Mouse (Mus musculus): ENCODE measurements around the gene Rab32.
"Not testable (repeated sequence)": the region's sequence is repeated elsewhere in the genome, so short reads cannot be mapped to it uniquely, and the experiment has no call there.

Rab32 gene

DNA sequence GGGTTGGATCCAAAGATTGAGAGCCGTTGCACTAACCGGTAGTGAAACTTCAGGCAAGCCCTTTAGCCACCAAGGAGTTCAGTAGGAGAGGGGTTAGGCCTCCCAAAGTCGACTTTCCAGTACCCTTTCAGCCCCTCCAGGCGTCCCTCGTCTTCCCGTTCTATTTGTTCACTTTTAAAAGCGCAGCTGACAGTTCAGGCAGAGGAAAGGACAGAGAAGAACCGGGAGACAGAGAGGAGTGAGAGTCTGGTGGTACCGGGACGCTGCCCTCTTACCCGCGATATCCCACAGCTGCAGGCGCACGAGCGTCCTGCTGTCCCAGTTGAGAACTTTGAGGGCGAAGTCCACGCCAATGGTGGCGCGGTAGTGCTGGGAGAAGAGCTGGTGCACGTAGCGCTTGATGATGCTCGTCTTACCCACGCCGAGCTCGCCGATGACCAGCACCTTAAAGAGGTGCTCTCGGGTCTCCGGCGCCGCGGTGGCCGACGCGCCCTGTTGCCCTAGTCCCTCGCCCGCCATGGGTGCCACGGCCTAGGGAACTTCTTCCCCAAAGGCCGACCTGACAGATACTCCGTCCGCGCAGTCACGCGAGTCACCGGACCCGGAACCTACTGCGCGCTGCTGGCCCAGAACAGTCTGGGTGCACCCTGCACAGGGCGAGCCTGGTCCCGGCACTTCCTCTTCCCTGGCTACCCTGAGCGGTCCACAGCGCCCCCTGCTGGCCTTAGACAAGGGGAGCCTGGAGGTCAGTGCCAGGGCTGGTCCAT lies at the start of gene Rab32:
Gene Rab32, minus strand, starts transcription at position 696 of the 767 bp plus-strand sequence.
- peak; percentile 93 for DNase-seq

GRCm38 (mm10) chr10:10600771-10601170 lies 42.7 kb upstream of the Rab32 start:
- DNase-seq = no peak

DNA sequence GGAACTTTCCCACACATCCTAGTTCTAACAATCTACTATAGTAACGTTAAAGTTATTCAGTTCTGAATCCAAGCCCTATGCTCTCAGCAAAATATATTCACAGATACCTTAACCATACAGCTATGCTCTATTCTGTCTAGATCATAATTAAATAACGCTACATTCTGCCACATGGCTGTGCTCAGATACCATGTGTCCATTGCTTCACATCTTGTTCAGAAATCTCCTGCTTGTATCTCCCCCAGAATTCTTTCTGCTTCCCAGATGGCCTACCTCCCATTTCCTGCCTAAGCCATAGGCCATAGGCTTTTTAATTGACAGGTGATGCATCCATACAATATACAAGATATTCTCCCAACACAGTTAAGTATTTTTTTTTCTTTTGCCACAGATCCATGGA lies 39.4 kb upstream of the Rab32 start:
- DNase-seq = not testable (repeated sequence)

DNA sequence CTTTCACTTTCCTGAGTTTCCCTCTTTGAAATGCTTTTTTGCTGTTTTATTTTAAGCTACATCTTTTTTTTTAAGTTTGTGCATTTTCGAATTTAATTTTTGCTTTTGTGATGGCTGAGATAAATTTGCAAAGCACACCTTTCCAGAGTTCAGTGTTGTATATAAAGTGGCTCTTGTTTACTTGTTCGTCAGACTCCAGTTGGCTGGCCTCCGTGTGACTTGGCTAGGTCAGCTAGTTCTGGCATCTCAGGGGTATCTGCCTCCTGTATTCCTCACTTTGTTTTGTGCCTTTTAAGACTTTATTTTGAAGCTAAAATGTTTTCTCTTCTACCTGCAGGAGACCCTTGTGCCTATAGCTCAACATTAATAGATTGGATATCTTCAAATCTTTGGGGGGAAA lies 22.7 kb upstream of the Rab32 start:
- no peak for DNase-seq

- DNase-seq = no peak
These were observed 21.8 kb upstream of the Rab32 start for GRCm38 (mm10) chr10:10579821-10580220.

GRCm38 (mm10) chr10:10558337-10558711 lies 259 bp upstream of the Rab32 start:
- no peak for DNase-seq

DNA sequence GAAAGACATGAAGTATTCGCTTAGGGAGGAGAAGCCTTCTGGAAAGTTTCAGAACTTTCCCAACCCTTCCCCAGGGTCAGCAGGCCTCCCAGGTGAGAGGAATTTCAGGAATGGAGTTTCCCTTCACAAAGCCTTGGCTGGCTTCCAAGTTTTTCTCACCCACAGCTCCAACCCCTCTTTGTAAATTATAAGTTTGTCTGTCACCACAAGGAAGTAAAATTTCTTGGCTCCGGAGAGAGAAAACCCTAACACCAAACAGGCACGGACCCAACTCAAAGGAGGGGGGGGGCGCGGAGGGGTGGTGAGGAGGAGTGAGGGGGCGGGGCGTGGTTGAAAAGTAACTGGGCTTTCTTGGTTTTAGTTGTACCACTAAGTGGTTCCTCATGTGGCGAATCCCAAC lies 980 bp downstream of the Rab32 start:
- peak; percentile 85 for DNase-seq

DNA sequence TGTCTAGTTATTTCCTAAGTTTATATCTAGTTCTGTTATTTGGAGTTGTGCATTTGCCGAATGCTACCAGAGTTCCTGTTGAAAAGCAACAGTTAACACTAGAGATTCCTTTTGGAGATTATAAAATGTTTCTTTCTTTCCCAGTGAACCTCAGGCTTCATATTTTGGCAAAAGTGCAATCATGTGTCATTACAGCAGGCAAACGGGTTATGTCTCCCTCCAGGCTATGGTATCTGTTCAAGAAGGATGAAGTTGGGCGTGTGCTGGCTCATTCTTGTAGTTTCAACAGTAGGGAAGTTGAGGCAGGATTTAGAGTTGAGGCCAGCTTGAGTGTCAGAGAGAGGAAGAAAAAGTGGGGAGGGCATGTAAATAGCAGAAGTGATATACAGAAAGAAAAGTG lies 2.4 kb downstream of the Rab32 start:
- DNase-seq = no peak

DNA sequence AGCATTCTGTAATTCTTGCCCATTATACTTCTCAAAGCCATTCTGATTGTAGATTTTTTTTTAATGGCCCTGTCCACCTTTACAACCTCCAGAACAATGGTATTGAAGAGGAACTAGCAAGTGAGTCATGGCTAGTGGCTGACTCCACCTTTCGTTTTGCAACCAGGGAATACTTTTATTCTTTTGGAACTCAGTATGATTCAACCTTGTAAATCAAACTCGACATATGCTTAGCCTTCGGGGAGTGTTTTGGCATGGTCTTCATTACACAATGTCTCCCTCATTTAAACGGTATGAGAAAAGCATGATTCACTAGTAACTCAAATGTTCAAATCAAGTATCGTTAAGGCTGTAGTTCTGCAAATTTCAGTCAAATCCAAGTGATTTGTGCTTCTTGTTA lies 2.8 kb downstream of the Rab32 start:
- no peak for DNase-seq

DNA sequence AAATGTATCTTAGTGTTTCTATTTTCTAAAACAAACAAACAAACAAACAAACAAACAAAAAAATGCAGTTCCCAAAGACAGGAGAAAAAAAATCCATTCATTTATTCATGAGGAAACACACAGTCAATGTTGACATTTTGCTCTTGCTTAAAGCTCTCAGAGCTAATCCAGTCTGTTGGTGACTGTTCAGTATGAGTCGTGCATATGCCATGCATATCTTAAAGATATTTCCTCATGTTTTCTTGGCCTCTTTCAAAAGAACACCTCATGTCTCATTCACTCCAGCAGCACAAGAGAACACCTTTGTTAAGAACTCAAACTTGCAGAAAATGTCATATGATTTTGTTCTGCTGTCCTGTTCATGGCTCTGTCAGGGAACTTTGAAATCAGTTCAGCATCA lies 7.9 kb downstream of the Rab32 start:
- DNase-seq = no peak

DNA sequence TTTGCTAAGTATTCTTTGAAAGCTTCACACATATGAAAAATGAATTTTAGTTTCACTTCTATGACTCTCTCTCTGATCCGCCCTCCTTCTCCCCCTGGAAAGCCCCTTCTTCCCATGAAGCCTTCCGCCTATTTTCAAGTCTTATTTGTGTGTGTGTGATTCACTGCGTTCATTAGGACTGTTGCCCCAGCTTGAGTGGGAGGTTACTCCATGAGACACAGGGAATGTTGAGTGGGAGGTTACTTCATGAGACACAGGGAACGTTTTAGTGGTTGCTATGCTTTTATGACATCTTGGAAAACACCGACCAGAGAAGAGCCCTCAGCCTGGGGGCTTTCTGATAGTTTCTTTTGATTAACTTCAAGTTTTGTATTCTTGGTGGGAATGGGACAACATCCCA lies 11.4 kb downstream of the Rab32 start:
- DNase-seq = no peak

DNA sequence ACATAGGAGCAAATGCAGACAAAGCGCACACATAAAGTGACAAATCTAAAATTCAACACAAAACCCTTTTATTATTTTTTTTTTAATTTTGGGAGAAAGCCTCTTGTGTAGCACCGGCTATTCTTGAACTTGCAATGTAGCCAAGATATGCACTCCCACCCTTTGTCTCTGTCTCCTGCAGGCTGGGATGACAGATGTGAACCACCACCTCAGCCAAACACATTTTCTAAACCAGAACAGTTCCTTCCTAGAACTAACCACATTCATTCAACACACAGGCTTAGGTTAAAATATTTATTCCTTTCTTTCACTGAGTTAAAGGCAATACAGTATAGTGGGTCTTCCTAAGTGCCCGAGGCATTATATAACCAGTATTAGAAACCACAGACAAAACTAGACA lies 13.1 kb downstream of the Rab32 start:
- DNase-seq = no peak
